Mouse (Mus musculus) thymus, adult 18-20 months (tissue): ENCODE results near the gene Mmp8.

Source experiments
- DNase-seq, 2 experiments: peaks; one replicate each; pipeline ENCODE4 v3.0.0; 2022; ENCODE audit warnings: mixed read lengths in 2 of 2

Mmp8 gene

DNA sequence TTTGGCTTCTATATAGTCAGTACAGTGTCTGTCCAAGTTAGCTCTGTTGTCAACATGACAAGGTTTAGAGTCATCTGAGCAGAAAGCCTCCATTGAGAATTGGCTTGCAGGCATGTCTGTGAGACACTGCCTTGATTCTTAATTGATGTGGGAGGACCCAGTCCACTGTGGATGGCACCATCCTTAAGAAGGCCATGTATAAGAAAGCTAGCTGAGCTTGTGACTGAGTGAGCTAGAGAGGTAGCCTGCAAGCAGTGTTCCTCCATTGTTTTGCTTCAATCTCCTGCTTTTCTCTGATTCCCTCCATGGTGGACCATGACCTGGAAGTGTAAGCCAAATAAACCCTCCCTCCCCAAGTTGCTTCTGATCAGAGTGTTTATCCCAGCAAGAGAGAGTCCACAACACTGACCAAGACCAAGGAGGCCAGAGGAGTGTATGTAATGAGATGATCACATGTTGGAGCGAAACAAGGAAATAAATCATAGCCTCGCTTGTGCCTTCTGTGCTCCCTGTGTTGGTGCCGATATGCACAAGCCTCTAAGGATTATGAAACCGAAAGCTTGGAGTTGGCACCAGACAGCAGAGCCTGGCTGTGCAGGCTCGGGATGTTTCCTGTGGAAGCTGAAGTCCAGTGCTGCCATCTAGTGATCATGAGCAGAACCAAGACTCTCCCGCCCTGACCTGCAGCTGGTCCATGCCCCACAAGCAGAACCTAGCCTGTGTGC, 36.7 kb downstream of the Mmp8 start:
- peak; percentile 44 to 56 for DNase-seq

DNA sequence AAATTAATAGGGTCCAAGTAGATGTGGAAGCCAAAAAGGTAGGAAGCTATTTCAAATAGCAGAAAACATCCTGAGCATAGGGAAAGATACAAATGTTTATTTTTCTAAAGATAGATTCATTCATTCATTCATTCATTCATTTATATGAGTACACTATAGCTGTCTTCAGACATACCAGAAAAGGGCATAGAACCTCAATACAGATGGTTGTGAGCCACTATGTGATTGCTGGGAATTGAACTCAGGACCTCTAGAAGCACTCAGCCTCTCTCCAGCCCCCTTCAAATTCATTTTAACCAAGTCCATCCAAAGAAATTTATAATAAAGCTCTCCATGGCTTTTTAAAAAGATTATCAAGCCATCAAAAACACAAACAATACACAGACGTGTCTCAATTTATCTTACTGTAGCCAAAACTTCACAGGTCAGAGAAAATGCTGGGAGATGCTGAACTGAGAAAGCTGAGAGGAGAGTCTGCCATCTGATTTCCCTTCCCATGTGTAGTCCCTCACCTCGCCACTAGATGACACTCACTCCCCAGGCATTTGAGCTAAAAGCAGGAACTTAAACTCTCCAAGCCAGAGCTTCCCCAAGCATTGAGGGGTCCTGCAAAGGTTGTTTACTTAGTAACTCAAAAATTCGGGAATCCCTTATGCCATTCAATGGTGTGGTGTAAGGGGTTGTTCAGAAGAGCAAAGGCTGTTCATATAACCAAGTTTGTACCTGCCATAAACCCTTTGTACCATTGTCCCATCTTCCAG, 44.9 kb downstream of the Mmp8 start:
- DNase-seq, result peak; percentile 20 to 24

GRCm38 (mm10) chr9:7604005-7604404, 45.7 kb downstream of the Mmp8 start:
- DNase-seq, result no peak

GRCm38 (mm10) chr9:7605638-7606037, 47.4 kb downstream of the Mmp8 start:
- DNase-seq, result no peak
